Mouse (Mus musculus): ENCODE measurements around the gene Mapk1ip1. TPM values are rescaled to one million over a fixed set of nuclear protein-coding genes. Genes with fewer than 3 reads are reported as not detected.

Gene Mapk1ip1
- polyA plus RNA-seq, 1 experiment from 2014 or later = 16.0 TPM

DNA sequence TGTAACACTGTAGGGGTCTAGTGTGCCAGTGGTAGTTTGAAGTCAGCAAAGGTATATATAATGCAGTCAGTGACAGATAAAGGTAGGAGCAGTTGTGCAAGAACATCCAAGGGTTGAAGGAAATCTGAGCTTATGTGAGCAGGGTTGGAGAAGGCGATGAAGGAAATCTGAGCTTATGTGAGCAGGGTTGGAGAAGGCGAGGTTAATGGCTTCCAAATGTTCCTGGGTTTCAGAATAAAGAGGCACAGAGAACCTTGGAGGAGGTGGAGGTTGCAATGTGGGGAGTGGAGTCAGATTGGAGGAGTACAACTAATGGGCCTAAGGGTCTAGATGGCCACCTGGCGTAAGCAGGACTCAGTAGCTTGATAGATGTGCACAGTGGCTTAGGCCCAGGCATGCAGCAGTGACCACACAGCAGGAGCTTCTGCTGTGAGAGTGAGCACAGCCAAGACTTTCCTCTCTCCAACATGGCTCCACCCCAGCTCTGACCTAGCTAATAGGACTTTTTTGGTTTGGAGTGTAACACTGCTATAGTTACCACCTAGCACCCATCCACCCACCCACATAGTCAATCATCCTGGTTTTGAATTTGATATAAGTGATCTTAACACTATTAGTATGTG is 18.0 kb upstream of the Mapk1ip1 start:
- H3K27me3 ChIP-seq (replicated peaks; ENCODE audit: control insufficient read depth, insufficient read depth, low read length) = no peaks in the 10 kb centered on the region
- no peak overlapping the region for H3K4me3 ChIP-seq (ENCODE audit: low read depth, low read length)
- no peak overlapping the region for H3K4me2 ChIP-seq (ENCODE audit: low read length)
- no peak overlapping the region for H3K9ac ChIP-seq (ENCODE audit: low read length)
- peaks cover 17% of the 10 kb centered on the region for H3K36me3 ChIP-seq (ENCODE audit: control insufficient read depth, insufficient read depth, low read length)
- no peaks in the 10 kb centered on the region for H3K4me1 ChIP-seq (replicated peaks; ENCODE audit: control insufficient read depth, insufficient read depth, low read length)
- no peaks in the 10 kb centered on the region for H3K9me3 ChIP-seq (ENCODE audit: control insufficient read depth, low read length)
- no peak for DNase-seq (ENCODE audit: low spot score)
- no peak overlapping the region for H3K27ac ChIP-seq (ENCODE audit: low read depth)
- no peak for ATAC-seq (replicated peaks; ENCODE audit: low FRiP score, low TSS enrichment, low read depth)
- WGBS = 79% methylated on average over 3 of the region's 3 CpGs

DNA sequence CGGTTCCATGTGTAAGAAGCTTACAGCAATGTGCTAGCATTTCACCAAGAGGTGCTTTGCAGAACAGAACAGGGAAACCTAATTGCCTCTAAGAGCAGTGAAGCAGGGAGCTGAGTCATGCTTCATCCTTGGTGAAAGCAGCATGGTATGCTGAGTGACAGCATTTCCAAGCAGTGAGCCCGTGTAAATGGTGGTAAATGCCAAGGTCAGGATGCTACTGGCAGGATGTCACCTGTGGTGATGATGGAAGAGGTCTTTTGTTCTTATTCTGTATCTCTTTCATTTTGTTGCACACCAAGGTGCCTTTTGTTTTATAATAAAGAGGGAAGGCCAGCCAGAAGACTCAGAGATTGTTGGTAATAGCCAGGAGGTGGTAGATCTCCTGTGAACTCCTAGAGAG is 10.6 kb upstream of the Mapk1ip1 start:
- H3K4me1 ChIP-seq (replicated peaks; ENCODE audit: control insufficient read depth, insufficient read depth, low read length) = no peaks in the 10 kb centered on the region
- no peak for DNase-seq (ENCODE audit: low spot score)
- no peak for ATAC-seq (replicated peaks; ENCODE audit: low FRiP score, low TSS enrichment, low read depth)
- no peak overlapping the region for H3K27ac ChIP-seq (ENCODE audit: low read depth)
- 78% methylated on average over 2 of the region's 2 CpGs for WGBS
- H3K27me3 ChIP-seq (replicated peaks; ENCODE audit: control insufficient read depth, insufficient read depth, low read length) = no peaks in the 10 kb centered on the region
- H3K4me3 ChIP-seq (ENCODE audit: low read depth, low read length) = no peak overlapping the region
- no peaks in the 10 kb centered on the region for H3K9me3 ChIP-seq (ENCODE audit: control insufficient read depth, low read length)
- no peak overlapping the region for H3K9ac ChIP-seq (ENCODE audit: low read length)
- H3K4me2 ChIP-seq (ENCODE audit: low read length) = no peak overlapping the region
- H3K36me3 ChIP-seq (ENCODE audit: control insufficient read depth, insufficient read depth, low read length) = peaks cover 41% of the 10 kb centered on the region

DNA sequence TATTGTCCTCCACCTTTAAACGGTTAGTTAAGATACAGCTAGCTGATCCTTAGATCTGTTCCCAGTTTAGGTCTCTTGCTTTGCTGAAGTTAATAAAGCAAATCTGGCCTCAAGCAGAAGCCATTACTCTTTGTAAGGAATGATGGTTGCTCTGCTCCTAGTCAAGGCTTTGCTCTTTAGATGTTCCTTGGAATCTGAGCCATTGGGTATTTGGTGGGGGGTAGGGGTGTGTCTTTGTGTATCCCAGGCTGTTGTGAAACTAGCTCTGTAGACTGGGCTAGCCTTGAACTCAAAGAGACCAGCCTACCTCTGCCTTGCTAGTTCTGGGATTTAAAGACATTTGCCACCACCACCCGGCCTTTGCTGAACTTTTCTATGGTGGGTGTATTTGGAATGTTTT is 8.1 kb upstream of the Mapk1ip1 start:
- Histone ChIP-seq H3K4me2 (ENCODE audit: low read length) (no peak overlapping the region), H3K36me3 (ENCODE audit: control insufficient read depth, insufficient read depth, low read length) (peaks cover 46% of the 10 kb centered on the region)
- 93% methylated on average over 2 of the region's 2 CpGs for WGBS

DNA sequence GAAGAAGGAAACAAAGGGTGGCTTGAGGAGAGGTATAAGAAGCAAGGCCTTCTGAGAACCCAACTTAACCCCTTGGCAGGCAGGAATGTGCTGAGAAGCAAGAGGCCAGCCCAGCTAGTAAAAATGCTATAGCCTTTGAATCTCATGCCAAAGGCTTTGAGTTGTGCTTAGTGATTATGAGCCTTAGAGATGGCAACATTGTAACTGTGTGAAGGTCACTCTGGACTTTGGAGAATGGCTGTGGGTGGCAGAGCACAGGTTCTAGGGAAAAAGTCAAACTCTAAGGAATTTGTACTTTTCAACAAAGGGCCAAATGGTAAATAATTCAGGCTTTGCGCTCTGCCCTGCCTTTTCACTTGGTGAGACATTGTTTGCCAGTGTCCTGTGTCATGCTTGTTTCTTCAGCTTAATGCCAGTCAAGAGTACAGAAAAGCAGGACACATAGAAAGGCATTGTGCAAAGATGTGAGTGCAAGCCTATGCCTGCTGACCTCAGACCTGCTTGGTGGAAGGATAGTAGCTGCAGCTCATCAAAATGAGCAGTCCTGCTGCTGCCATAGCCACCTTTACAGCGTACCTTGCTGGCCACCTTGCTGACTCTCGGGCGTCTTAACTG is 7.5 kb upstream of the Mapk1ip1 start:
- H3K36me3 ChIP-seq (ENCODE audit: control insufficient read depth, insufficient read depth, low read length) = peaks cover 42% of the 10 kb centered on the region

More for the DNA sequence above, 8.1 kb upstream of the Mapk1ip1 start:
- no peak overlapping the region for H3K4me3 ChIP-seq (ENCODE audit: low read depth, low read length)
- H3K9me3 ChIP-seq (ENCODE audit: control insufficient read depth, low read length) = no peaks in the 10 kb centered on the region
- no peak for ATAC-seq (replicated peaks; ENCODE audit: low FRiP score, low TSS enrichment, low read depth)
- DNase-seq (ENCODE audit: low spot score) = no peak
- no peaks in the 10 kb centered on the region for H3K27me3 ChIP-seq (replicated peaks; ENCODE audit: control insufficient read depth, insufficient read depth, low read length)
- no peak overlapping the region for H3K9ac ChIP-seq (ENCODE audit: low read length)
- H3K4me1 ChIP-seq (replicated peaks; ENCODE audit: control insufficient read depth, insufficient read depth, low read length) = no peaks in the 10 kb centered on the region
- H3K27ac ChIP-seq (ENCODE audit: low read depth) = no peak overlapping the region

DNA sequence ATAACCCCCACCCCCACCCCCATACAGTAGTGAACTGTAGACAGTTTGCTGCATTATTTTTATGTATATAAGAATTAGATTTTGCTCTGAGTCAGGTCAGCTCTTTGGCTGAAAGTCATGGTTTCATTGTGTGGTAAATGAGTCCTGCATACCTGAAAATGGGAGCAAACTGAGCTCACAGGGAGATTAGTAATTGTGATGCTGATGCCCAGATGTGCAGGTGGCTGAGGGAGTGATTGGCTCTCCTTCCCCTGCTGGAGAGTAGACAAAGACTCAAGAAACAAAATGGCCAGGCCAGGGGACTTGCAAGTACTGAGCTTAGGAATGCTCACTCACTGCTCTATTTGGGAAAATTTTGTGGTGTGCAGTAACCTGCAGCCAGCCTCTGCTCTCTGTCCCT is 4.0 kb upstream of the Mapk1ip1 start:
- Histone ChIP-seq H3K36me3 (ENCODE audit: control insufficient read depth, insufficient read depth, low read length) (peaks cover 37% of the 10 kb centered on the region), H3K27me3 (replicated peaks; ENCODE audit: control insufficient read depth, insufficient read depth, low read length) (no peaks in the 10 kb centered on the region), H3K4me1 (replicated peaks; ENCODE audit: control insufficient read depth, insufficient read depth, low read length) (peaks cover 8% of the 10 kb centered on the region), H3K4me3 (ENCODE audit: low read depth, low read length) (no peak overlapping the region), H3K9me3 (ENCODE audit: control insufficient read depth, low read length) (no peaks in the 10 kb centered on the region), H3K9ac (ENCODE audit: low read length) (no peak overlapping the region), H3K4me2 (ENCODE audit: low read length) (no peak overlapping the region), H3K27ac (ENCODE audit: low read depth) (no peak overlapping the region)
- no peak for ATAC-seq (replicated peaks; ENCODE audit: low FRiP score, low TSS enrichment, low read depth)
- no peak for DNase-seq (ENCODE audit: low spot score)

More for the DNA sequence above, 7.5 kb upstream of the Mapk1ip1 start:
- Histone ChIP-seq H3K27me3 (replicated peaks; ENCODE audit: control insufficient read depth, insufficient read depth, low read length) (no peaks in the 10 kb centered on the region), H3K27ac (ENCODE audit: low read depth) (no peak overlapping the region), H3K4me2 (ENCODE audit: low read length) (no peak overlapping the region), H3K9me3 (ENCODE audit: control insufficient read depth, low read length) (no peaks in the 10 kb centered on the region), H3K9ac (ENCODE audit: low read length) (no peak overlapping the region), H3K4me3 (ENCODE audit: low read depth, low read length) (no peak overlapping the region), H3K4me1 (replicated peaks; ENCODE audit: control insufficient read depth, insufficient read depth, low read length) (no peaks in the 10 kb centered on the region)
- no peak for DNase-seq (ENCODE audit: low spot score)
- 95% methylated on average over 4 of the region's 4 CpGs for WGBS
- ATAC-seq (replicated peaks; ENCODE audit: low FRiP score, low TSS enrichment, low read depth) = no peak

DNA sequence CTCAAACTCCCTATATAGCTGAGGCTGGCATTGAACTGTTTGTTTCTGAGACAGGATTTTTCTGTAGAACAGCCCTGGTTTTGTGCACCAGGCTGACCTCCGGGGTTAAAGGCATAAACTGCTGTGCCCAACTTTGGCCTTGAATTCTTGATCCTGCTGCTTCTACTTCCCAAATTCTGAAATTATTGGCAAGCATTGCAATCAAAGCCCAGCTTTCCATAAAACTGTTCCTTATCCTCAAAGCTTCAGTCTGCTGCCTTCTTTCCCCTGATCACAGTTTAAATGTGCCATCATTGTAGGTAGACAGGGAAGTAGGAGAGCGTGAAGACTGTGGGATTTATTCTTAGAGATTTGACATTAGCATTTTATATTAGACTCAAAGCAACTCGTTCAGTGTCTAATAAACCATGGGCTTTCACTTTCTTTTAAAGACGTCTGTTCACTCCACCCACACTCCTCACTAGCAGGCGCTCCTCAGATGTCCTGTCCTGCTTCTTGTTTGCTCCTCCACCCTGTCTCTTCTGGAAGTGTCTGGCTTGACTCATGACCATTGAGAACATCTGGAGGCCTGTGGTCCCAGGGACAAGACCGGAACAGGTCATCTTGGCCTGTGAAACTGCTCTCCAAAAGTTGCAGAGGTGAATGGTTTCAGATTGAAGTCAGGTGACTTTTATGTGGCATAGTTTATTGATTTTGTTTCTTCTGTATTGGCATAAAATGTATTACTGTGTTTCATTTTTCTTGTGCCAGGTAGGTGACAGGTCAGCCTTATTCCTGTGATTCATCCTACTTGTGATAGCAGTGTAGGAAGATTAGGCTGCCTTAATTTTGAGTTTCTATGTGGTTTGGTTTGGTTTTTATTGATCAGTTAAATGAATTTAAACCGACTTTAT is 2.2 kb upstream of the Mapk1ip1 start:
- H3K9me3 ChIP-seq (ENCODE audit: control insufficient read depth, low read length) = no peaks in the 10 kb centered on the region
- WGBS = 74% methylated on average over 7 of the region's 7 CpGs
- no peak overlapping the region for H3K4me2 ChIP-seq (ENCODE audit: low read length)
- H3K9ac ChIP-seq (ENCODE audit: low read length) = no peak overlapping the region
- no peak for ATAC-seq (replicated peaks; ENCODE audit: low FRiP score, low TSS enrichment, low read depth)
- no peak for DNase-seq (ENCODE audit: low spot score)
- H3K36me3 ChIP-seq (ENCODE audit: control insufficient read depth, insufficient read depth, low read length) = peaks cover 22% of the 10 kb centered on the region
- H3K27ac ChIP-seq (ENCODE audit: low read depth) = no peak overlapping the region
- no peaks in the 10 kb centered on the region for H3K27me3 ChIP-seq (replicated peaks; ENCODE audit: control insufficient read depth, insufficient read depth, low read length)
- peaks cover 17% of the 10 kb centered on the region for H3K4me1 ChIP-seq (replicated peaks; ENCODE audit: control insufficient read depth, insufficient read depth, low read length)
- no peak overlapping the region for H3K4me3 ChIP-seq (ENCODE audit: low read depth, low read length)

DNA sequence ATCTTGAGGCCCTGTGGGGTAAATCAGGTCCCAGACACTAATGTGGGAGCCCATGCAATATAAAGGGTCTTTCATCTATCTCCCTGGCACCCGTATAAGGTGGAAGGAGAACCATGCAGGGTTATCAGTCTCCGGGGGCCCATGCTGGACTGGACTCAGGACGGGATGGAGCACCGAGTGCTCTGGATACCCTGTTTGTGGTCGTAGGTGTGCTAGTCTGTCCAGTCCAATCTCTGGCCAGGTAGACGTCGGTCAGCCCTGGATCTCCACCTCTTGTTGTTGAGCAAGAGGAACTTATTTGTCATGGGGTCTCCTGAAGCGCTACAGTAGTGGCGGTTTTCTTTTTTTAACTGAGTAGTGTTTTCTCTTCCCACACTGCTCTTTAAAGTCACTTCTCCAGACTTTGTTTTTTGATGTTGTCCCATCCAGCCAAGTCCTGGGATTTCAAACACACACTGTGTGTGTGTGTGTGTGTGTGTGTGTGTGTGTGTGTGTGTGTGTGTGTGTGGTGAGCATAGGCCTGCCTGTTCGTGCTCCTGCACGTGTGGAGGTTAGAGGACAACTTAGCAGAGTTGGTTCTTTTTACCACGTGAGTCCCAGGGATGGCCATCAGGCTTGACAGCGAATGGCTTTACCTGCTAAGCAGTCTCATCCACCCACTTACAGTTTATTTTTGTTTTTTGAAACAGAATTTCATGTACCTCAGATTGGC is 1.4 kb upstream of the Mapk1ip1 start:
- WGBS = 42% methylated on average over 13 of the region's 13 CpGs
- no peak overlapping the region for H3K27ac ChIP-seq (ENCODE audit: low read depth)
- DNase-seq (ENCODE audit: low spot score) = no peak

DNA sequence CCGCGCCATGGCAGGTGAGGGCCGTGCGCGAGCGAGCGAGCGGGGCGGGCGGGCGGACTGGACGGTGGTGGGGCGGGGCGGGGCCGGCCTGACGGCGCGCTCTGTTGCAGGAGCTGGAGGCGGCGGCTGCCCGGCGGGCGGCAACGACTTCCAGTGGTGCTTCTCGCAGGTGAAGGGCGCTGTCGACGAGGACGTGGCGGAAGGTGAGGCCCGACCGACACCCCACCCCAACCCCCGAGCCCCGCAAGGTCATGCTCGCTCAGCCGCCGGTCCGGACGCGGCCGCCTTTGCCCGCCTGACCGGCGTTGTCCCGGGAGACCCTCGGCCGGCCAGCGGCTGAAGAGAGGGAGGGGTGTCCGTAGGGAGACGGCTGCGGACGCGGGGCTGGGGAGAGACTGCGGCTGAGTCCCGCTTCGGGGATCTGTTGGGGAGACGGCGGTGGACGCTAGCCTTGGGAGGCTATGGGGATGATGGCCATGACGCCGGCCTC is 474 bp upstream of the Mapk1ip1 start:
- Histone ChIP-seq H3K4me3 (ENCODE audit: low read depth, low read length) (peak overlapping the region; percentile 98), H3K9me3 (ENCODE audit: control insufficient read depth, low read length) (no peaks in the 10 kb centered on the region), H3K4me2 (ENCODE audit: low read length) (peak overlapping the region; percentile 89), H3K4me1 (replicated peaks; ENCODE audit: control insufficient read depth, insufficient read depth, low read length) (peaks cover 17% of the 10 kb centered on the region), H3K27me3 (replicated peaks; ENCODE audit: control insufficient read depth, insufficient read depth, low read length) (no peaks in the 10 kb centered on the region), H3K27ac (ENCODE audit: low read depth) (peak overlapping the region; percentile 93), H3K36me3 (ENCODE audit: control insufficient read depth, insufficient read depth, low read length) (peaks cover 9% of the 10 kb centered on the region), H3K9ac (ENCODE audit: low read length) (peak overlapping the region; percentile 91)
- WGBS = 0% methylated on average over 51 of the region's 61 CpGs
- DNase-seq (ENCODE audit: low spot score) (no peak), ATAC-seq (replicated peaks; ENCODE audit: low FRiP score, low TSS enrichment, low read depth) (peak; percentile 85)

More for the DNA sequence above, 1.4 kb upstream of the Mapk1ip1 start:
- peak overlapping the region; percentile 98 for H3K4me3 ChIP-seq (ENCODE audit: low read depth, low read length)
- H3K9me3 ChIP-seq (ENCODE audit: control insufficient read depth, low read length) = no peaks in the 10 kb centered on the region
- H3K27me3 ChIP-seq (replicated peaks; ENCODE audit: control insufficient read depth, insufficient read depth, low read length) = no peaks in the 10 kb centered on the region
- peaks cover 17% of the 10 kb centered on the region for H3K4me1 ChIP-seq (replicated peaks; ENCODE audit: control insufficient read depth, insufficient read depth, low read length)
- H3K9ac ChIP-seq (ENCODE audit: low read length) = peak overlapping the region; percentile 91
- ATAC-seq (replicated peaks; ENCODE audit: low FRiP score, low TSS enrichment, low read depth) = no peak
- peak overlapping the region; percentile 89 for H3K4me2 ChIP-seq (ENCODE audit: low read length)
- peaks cover 15% of the 10 kb centered on the region for H3K36me3 ChIP-seq (ENCODE audit: control insufficient read depth, insufficient read depth, low read length)
